9 mouse cellular contexts compared by ENCODE assay signal in the genomic region with DNA sequence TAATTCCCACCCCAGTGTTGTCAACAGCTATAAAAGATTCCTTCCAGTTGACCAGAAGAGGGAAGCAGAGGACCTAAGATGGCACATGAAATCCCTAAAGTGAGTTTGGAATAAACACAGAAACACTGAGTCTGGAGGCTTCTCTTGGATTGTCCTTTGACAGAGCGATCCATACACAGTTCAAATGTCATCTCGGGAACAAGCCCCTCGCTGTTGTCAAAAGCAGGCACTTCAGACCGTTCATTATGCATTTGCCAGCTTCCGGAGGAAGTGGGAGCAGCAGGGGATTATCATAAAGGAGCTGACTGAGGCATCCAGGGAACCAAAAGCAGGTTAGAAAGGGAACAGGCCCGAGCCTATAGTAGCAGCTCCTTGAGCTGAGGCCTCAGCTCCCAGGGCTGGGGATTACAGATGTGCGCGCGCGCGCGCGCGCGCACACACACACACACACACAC. TPM values are rescaled to one million over a fixed set of nuclear protein-coding genes. Genes with fewer than 3 reads are reported as not detected.
A peak's percentile ranks its signal among the peaks of the same experiment; 100 is the strongest.
DNase-seq lines count a peak whose midpoint lies in the region; ATAC-seq lines count a peak whose summit lies in the region.
"Had no signal": no experiment of that assay in that cellular context is flagged by ENCODE, and none has a peak within 500 bp of the region (broad histone marks: within the 10 kb centered on the region; RNA-seq: fewer than 3 reads in every experiment).

No protein-coding gene starts in this region.

- peak; percentile 32 for DNase-seq in right cerebral cortex, adult 18-20 months
- no peak for DNase-seq in right cerebral cortex, postnatal 36 days (ENCODE audit: low spot score in 2 of 2)
- peak; percentile 45 for DNase-seq in forelimb bud, embryonic 11.5 days (ENCODE audit: low read depth, low spot score)
- peak; percentile 36 for DNase-seq in lung, postnatal 10 days
- peak; percentile 20 for DNase-seq in right cerebral cortex, postnatal 4 days
- DNase-seq in cerebellum, adult 18-20 months: no peak
- no peak for DNase-seq in cerebellum, adult 8-10 months

- H3K27me3 ChIP-seq in kidney, embryonic 15.5 days: 0 out of 2 replicates have a peak, but pooled peaks cover 3% of the 10 kb centered on the region

- no peak overlapping the region for H3K4me3 ChIP-seq in kidney, embryonic 15.5 days (replicated peaks)

- H3K4me1 ChIP-seq in kidney, embryonic 15.5 days: peaks cover 23% of the 10 kb centered on the region

- H3K36me3 ChIP-seq in kidney, embryonic 15.5 days: no peaks in the 10 kb centered on the region

- peak overlapping the region; percentile 40 for H3K4me2 ChIP-seq in kidney, embryonic 15.5 days

- peak; percentile 52; the same call in 1 of the 2 replicates for ATAC-seq in kidney, embryonic 15.5 days (replicated peaks; ENCODE audit: low FRiP score)

- no peak overlapping the region for H3K27ac ChIP-seq in kidney, embryonic 15.5 days

- no peaks in the 10 kb centered on the region for H3K9me3 ChIP-seq in kidney, embryonic 15.5 days (replicated peaks)

- 51% methylated on average over 12 of the region's 15 CpGs for WGBS in kidney, embryonic 15.5 days

- H3K9ac ChIP-seq in kidney, embryonic 15.5 days: no peak overlapping the region

RNA-seq across cellular contexts. Expression of gene Vtcn1, which starts 57.1 kb away (rescaled TPM):
- 0.25 and 0.32 TPM in 2 replicates for polyA plus RNA-seq in kidney, embryonic 15.5 days (2015; fragmentation: Nextera tagmentation; extraction: Ambion mirVana)
- polyA plus RNA-seq: small intestine, adult 2 months had no signal

Comparison
In these comparisons a context has a peak if more than half of its experiments do, and no peak if none do; other contexts are left out.
1. DNase-seq: peak in right cerebral cortex, adult 18-20 months (single experiment), forelimb bud, embryonic 11.5 days (single experiment), lung, postnatal 10 days (single experiment) and right cerebral cortex, postnatal 4 days (single experiment); none in right cerebral cortex, postnatal 36 days (0 of 2), cerebellum, adult 18-20 months (0 of 2) and cerebellum, adult 8-10 months (single experiment).